Mouse (Mus musculus) regulatory T cell (primary cell): Measurements from ENCODE around the gene 2310034G01Rik.

ENCODE experiments used
- in situ Hi-C: fragments of 300-600 bp; cut with MboI, MseI; formaldehyde crosslinking; loops from one replicate; pipeline ENCODE4 v1.15.1; 2025; ENCODE audit warnings: high pct_unique_total_duplicates

2310034G01Rik gene

GRCm38 (mm10) chr19:46315752-46316610 is 34.1 kb downstream of the 2310034G01Rik start:
- in situ Hi-C loops = no loop called here

- in situ Hi-C loops = no loop called here
Measured at GRCm38 (mm10) chr19:46314872-46315742, 35.0 kb downstream of the 2310034G01Rik start.

DNA sequence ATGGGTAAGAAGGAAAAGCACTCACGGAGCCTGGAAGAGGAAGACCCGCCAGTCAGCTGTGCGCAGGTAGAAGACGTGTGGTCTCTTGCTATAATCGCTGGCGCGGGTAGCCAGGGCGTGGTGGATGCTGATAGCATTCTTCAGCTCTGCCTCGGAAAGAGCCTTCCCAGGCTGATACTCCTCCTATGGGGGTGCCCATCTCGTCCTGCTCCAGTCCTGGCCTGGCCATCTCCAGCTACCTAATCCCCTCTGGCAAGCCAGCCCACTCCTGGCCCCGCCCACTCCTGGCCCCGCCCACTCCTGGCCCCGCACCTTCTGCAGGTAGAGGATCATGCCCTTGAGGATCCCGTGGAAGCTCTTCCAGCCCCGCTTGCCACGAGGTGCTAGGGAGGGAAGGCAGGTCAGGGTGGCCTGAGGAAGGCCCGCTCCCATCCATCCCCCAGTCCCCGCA is 35.9 kb downstream of the 2310034G01Rik start:
- in situ Hi-C loops = no loop called here

DNA sequence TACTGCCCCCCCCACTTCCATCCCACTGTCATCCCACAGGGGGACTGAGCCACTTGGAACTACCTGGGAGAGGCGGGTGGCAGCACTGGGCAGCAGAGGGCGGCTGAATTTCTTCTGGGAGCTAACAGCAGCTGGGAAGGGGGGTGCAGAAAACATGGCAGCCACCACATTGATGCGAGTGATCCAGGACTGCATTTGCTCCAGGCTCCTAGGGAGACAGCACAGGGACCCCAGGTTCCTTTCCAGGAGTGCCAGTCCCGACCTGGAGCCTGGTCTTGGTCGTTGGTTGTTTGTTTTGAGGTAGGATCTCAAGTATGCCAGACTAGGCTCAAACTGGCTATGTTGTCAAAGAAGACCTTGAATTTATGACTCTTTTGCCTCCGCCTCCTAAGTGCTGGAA is 36.5 kb downstream of the 2310034G01Rik start:
- in situ Hi-C loops = no loop called here

DNA sequence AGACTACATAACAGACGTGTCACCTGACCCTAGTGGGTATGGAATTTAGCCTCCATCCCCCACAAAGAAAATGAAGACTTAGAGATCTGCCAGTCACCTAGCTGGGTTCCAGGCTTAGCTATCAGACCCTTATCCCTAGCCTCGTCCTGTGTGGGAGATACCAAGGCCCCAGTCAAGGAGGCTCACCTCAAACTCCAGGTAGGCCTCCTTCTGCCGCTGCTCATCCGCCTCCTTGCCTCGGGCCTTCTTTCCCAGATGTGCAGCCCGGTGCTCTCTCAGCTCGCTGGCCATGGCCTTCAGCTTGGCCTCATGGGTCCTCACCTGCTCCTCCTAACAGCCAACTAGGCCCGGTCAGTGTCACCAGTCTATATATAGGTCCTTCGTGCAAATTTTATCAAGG is 37.0 kb downstream of the 2310034G01Rik start:
- in situ Hi-C loops = no loop called here

GRCm38 (mm10) chr19:46312566-46312965 is 37.5 kb downstream of the 2310034G01Rik start:
- in situ Hi-C loops = no loop called here

- in situ Hi-C loops = no loop called here
Measured at GRCm38 (mm10) chr19:46311341-46311740, 38.8 kb downstream of the 2310034G01Rik start.

- in situ Hi-C loops = no loop called here
Measured at GRCm38 (mm10) chr19:46310312-46310865, 39.7 kb downstream of the 2310034G01Rik start.

GRCm38 (mm10) chr19:46309651-46310305 is 40.3 kb downstream of the 2310034G01Rik start:
- in situ Hi-C loops = loop anchor here (5.0 kb wide), 1 partner anchor 512 kb away; no protein-coding TSS in a partner anchor

GRCm38 (mm10) chr19:46308706-46309435 is 41.2 kb downstream of the 2310034G01Rik start:
- in situ Hi-C loops = loop anchor here (5.0 kb wide), 1 partner anchor 512 kb away; no protein-coding TSS in a partner anchor

GRCm38 (mm10) chr19:46308303-46308702 is 41.8 kb downstream of the 2310034G01Rik start:
- in situ Hi-C loops = loop anchor here (5.0 kb wide), 1 partner anchor 511 kb away; no protein-coding TSS in a partner anchor

DNA sequence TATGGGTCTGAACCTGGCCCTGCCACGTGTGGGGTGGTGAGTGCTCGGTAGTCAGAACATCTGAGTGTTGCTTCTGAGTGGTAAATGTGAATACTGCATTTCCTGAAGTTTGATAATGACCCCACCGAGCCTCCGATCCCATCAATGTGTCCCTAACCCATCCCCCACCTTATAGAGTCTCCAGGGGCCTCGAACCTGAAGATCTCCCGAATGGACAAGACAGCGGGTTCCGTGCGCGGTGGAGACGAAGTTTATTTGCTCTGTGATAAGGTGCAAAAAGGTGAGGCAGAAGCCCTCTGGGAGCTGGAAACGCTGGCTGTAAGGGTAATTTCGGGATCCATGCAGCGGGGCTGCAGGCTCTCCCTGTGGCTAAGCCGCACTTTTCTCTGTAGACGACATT is 42.3 kb downstream of the 2310034G01Rik start:
- in situ Hi-C loops = loop anchor here (5.0 kb wide), 1 partner anchor 510 kb away; no protein-coding TSS in a partner anchor

DNA sequence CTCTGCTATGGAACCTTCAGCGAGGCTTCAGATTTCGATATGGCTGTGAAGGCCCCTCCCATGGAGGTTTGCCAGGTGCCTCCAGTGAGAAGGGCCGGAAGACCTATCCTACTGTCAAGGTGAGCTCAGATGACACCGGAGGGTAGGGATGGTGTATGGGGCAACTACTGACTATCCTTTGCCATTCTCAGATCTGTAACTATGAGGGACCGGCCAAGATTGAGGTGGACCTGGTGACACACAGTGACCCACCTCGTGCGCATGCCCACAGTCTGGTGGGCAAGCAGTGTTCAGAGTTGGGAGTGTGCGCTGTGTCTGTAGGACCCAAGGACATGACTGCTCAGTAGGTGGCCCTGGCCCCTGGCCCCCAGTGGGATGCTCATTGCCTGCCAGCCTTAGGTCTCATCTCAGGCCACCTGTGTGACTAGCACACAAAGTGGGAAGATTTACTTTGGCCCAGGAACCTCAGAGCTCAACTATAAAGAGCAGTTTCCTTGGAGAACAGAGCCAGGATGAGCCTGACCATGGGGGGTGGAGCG is 43.3 kb downstream of the 2310034G01Rik start:
- in situ Hi-C loops = loop anchor here (5.0 kb wide), 1 partner anchor 510 kb away; no protein-coding TSS in a partner anchor

DNA sequence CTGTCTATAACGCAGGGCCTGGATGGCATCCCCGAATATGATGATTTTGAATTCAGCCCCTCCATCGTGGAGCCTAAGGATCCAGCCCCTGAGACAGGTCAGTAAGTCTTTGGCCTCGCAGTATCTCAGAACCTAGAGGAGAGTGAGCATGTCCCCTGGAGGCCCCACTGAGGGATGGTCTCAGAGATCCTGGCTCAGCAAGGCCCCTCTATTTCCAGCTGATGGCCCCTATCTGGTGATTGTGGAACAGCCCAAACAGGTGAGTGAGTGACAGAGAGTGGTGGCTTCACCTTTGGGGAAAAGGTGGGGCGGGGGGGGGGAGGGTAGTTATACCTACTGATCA is 43.9 kb downstream of the 2310034G01Rik start:
- in situ Hi-C loops = loop anchor here (5.0 kb wide), 1 partner anchor 509 kb away; no protein-coding TSS in a partner anchor

DNA sequence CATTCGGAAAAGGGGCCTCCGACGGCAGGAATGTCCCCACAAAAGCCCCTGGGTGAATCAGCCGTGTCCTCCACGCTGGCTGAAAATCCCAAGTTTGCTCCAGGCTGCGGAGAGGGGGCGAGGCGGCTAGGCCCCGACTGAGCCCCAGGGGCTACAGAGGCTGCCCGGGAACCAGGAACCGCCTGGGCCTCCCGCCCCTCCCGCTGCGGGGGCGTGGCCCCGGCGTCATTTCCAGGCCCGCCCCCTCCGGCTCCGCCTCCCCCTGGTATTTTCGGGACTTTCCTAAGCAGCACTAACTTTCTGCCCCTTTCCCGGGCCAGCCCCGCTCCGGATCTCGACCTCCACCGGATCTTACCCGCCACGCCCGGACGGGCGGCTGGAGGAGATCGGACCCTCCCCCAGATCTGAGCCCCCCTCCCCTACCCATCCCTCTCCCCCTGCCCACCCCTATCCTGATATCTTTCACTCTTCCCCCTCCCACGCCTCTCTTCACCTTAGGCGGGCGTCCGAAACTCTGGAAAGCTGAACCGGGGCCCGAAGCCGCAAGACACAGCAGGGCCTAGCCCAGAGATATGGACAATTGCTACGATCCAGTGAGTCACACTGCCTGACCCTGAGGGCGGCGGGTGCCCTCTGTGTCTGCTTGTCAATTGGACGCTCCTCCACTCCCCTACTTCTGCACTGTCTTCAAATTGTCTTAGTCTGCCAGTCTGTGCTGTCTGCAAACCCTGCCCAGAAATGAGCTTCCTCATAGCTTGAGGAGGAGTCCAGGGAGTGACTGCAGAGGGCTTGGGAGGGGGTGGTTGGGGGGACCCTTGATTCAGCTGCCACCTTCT is 44.5 kb downstream of the 2310034G01Rik start:
- in situ Hi-C loops = loop anchor here (5.0 kb wide), 1 partner anchor 508 kb away; no protein-coding TSS in a partner anchor

GRCm38 (mm10) chr19:46304908-46305333 is 45.2 kb downstream of the 2310034G01Rik start:
- in situ Hi-C loops = loop anchor here (5.0 kb wide), 1 partner anchor 508 kb away; no protein-coding TSS in a partner anchor

DNA sequence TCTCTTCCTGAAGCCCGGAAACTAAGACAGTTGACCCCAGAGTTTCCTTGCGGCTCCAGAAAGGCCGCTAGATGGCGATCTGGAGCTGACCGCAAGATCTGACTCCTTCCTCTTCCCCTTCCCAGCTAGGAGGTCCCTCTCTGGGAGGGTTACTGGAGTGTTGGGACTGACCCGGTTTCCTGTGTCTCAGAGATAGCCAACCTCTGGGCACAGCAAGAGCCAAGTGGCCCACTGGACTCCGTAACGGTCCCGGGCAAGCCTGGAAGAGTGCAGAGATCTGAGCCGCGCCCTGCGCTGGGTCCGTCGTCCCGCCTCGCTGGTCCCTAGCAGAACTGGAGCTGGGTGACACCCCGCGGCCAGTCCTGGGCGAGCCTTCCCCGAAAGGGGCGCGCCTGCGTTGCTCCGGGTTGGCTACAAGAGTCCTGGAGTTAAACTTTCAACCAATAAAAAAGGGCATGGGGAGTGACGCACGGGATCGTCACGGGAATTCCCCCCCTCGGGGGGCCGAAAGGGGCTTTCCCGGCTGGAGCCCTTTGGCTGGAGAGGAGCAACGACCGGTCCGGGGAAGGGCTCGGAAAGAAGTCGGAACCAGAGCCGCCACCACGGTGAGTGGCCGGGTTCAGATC is 45.8 kb downstream of the 2310034G01Rik start, which contains the start of gene Nfkb2:
TSS of gene Nfkb2 (plus strand) at position 105 of the 626 bp plus-strand sequence.
- in situ Hi-C loops = no loop called here
